ENCODE assay signal across 15 mouse cellular contexts in genomic region chr2:59006567-59007340, GRCm38 (mm10).
"Had no signal": no experiment of that assay in that cellular context is flagged by ENCODE, and none has a peak within 500 bp of the region (broad histone marks: within the 10 kb centered on the region; RNA-seq: fewer than 3 reads in every experiment).

No protein-coding gene starts in this region.

- H3K36me3 ChIP-seq: liver, embryonic 13.5 days; neural tube, embryonic 12.5 days; neural tube, embryonic 15.5 days; stomach, embryonic 15.5 days had no signal

- H3K4me1 ChIP-seq: liver, embryonic 13.5 days; neural tube, embryonic 12.5 days; neural tube, embryonic 15.5 days; stomach, embryonic 15.5 days had no signal

- H3K4me3 ChIP-seq: left cerebral cortex, adult 2 months; liver, embryonic 13.5 days; neural tube, embryonic 12.5 days; neural tube, embryonic 15.5 days; stomach, embryonic 15.5 days had no signal

- H3K27ac ChIP-seq: left cerebral cortex, adult 2 months; liver, embryonic 13.5 days; neural tube, embryonic 12.5 days; neural tube, embryonic 15.5 days; stomach, embryonic 15.5 days had no signal

- DNase-seq: layer of hippocampus, postnatal 36 days; liver, embryonic 13.5 days; lung, adult 2 months; lung, postnatal 14 days; lung, postnatal 4 days; midbrain, embryonic 14.5 days; right cerebral cortex, postnatal 14 days; right cerebral cortex, postnatal 4 days; thymus, postnatal 25 days had no signal

- H3K9me3 ChIP-seq: liver, embryonic 13.5 days; neural tube, embryonic 12.5 days; neural tube, embryonic 15.5 days; stomach, embryonic 15.5 days had no signal

- H3K4me2 ChIP-seq: liver, embryonic 13.5 days; midbrain, embryonic 11.5 days; neural tube, embryonic 12.5 days; neural tube, embryonic 15.5 days; stomach, embryonic 15.5 days had no signal

- H3K27me3 ChIP-seq: liver, embryonic 13.5 days; neural tube, embryonic 12.5 days; neural tube, embryonic 15.5 days; stomach, embryonic 15.5 days had no signal

- ATAC-seq: intestine, postnatal 0 days had no signal

- H3K9ac ChIP-seq: liver, embryonic 13.5 days; neural tube, embryonic 12.5 days; neural tube, embryonic 15.5 days; stomach, embryonic 15.5 days had no signal
